Mouse (Mus musculus) cerebellum, adult 18-20 months (tissue): Measurements from ENCODE around the gene Fam69b.
A peak's percentile ranks its signal among the peaks of the same experiment; 100 is the strongest.

Experiments used
- DNase-seq, 2 experiments: peaks; one replicate each; pipeline ENCODE4 v3.0.0; 2021

The Fam69b gene

DNA sequence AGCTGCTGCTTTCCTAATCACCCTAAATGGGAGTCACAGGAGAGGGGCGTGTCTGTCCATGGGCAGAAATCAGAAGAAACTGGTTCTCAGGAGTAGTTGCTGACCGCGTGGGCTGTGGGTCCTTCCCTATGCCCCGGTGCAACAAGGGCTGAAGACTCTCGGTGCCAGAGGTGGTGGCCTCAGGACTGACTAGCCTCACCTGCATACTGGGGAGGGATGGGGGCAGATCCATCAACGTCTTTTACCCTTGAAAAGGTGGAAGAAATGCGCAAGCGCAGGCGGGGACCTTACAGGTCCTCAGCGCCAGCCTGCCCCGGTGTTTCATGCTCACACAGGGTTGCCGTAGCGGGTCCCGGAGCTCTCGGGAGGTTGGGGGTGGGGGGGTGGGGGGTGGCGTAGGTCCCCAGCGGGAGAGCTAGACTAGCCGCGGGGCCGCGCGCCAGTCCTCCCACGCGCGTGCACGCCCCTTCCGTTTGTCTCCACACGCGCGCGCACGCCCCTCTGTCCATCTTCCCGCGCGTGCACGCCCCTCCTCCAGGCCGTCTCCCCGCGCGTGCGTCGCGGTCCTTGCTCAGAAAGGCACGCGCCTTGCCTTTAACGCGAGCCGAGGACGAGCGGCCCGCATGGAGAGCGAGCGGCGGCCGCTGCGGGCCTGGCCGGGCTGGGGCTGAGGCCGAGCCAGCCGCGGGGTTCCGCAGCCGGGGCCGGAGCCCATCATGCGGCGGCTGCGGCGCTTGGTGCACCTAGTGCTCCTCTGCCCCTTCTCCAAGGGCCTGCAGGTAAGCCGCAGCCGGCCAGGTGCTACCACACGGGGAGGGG, at the start of gene Fam69b:
Gene Fam69b, plus strand, starts transcription at position 537 of the 819 bp plus-strand sequence.
- DNase-seq: peak; percentile 91 to 95

DNA sequence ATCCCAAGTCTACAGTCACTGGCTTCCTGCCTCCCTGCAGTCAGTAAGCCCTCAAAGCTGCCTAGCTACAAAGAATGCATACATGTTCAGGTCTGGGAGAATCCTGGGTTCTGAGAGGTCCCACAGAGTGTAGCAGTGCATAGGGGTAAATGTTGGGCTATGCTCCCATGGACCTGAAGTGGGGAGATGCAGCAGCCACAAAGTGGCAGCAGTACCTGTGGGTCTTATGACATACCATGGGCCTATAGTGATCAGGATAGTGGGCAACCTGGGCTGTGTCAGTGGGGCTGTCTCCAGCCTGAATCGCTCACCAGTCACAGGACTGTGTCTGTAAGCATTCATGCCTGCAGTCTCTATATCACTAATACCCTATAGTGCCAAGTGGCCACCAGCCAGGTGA, 48.5 kb upstream of the Fam69b start, which contains the start of gene Egfl7:
Gene Egfl7, plus strand, starts transcription at position 301 of the 400 bp plus-strand sequence.
- DNase-seq: no peak

DNA sequence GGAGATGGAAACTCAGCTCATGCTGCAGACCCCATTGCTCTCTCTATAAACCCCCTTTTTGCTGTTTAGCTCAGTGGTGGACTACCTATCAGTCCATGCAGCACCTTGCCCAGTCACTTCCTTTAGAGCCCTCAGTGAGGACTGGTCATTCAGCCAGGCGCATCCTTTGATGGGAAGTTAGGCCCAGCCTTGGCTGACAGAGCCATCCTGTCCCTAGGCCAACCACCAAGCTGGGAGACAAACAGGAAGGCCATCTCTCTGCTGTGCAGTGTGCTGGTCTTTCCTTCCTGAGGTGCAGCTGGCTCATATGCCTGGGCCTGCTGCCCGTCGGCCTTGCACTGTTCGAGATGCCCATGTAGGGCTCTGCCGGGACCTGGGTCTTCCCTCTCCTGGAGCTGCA, 47.5 kb upstream of the Fam69b start:
- no peak for DNase-seq

DNA sequence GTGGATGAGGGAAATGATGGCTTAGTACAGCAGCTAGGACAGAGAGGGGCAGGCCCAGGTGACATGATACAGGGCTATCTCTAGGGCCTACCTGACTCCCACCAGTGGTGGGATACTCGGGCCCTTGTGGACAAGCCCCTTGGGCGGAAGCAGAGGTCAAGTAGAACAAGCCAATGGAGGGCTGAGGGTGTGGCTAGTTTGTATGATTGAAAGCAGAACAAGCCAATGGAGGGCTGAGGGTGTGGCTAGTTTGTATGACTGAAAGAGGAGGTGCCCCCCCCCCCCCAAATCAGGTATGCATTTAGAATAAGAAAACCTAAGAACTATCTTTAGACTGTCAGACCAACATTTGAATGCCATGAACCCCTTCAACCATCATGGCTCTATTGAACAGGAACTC, 46.1 kb upstream of the Fam69b start:
- no peak for DNase-seq

DNA sequence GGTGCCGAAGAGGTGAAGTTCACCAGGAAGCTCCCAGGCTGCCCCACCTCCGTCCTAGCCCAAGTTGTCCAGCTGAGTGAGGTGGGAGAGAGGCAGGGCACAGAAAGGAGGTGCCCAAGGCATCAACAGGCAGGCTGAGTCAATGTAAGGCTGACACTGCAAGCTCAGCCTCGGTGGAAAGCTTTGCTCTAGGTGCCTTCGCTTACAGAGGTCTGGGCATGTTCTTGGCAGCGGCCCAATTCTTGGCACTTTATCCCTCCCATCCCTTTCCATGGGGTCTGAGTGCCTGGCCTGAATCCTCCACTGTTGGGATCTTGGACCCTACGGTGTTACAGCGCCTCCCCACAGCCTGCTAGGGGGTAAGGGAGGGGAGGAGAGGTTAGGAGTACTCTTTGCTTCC, 45.5 kb upstream of the Fam69b start:
- DNase-seq: no peak

DNA sequence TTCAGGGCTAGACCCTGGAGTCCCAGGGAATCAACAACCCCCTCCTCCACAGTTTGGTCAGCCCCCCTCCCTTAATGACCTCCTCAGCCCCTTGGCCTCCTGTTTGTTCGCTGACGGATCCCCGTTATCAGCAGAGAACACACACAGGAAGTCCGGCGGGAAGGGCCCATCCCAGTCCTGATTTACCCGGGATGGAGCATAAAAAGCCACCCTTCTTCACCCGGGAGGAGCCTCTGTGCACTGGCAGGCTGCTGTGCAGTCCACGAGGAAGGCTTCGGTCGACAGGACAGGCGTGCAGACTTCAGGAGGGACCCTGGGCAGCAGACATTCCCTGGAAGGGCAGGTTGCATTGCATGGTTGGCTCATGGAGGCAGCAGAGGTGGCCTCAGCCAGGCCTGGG, 44.6 kb upstream of the Fam69b start:
- DNase-seq: no peak

DNA sequence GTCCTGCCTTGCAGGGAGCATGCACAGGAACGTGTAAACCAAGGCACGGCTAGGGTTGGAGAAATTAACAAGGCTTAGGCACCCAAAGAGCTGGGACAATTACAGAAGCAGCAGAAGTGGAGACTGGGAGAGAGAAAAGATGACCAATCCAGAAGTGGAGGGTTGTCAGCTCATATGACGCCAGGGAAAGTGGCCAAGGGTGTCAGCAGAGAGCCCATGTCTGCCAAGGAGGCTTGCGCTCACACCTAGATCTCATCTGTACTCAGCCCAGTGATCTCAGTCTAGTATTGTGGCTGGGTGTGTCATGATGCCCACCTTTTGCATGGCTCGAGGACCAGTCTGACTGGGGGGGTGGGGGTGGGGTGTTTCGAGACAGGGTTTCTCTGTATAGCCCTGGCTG, 42.5 kb upstream of the Fam69b start:
- DNase-seq: peak in 1 of 2 experiments; percentile 13

DNA sequence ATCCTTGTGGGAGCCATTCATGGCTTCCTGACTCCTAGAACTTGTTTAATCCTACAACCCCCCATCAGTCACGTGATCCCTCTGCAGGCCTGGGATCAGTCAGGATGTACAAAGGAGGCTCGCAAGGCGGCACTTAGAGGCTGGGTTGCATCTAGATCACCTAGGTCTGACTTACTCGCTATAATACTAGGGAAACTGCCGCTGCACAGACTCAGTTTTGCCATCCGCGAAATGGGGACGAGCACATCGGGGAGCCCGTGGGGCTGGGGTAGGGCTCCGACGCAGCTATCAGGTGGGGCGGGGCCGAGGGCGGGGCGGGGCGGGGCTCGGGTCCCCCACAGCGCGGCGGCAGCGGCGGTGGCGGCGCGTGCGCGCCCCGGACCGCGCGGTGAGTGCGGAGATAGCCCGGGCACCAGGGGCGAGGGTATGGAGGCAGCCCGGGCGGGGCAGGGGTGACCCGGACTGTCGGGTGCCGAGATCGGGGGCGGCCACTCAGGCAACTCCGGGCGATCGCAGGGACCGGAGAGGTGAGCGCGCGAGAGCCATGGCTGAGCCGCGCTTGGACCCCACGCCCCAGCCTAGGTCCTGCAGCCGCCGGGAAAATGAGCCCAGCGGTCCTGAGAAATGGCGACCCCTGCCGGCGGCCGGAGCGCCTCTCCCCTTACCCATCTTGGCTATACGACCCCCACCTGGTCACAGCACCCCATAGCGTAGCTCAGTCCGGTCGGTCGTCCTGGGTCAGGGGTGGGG, 41.8 kb upstream of the Fam69b start, which contains the start of gene Gm20532:
Gene Gm20532, plus strand, starts transcription at position 346 of the 750 bp plus-strand sequence.
- peak; percentile 50 to 74 for DNase-seq

DNA sequence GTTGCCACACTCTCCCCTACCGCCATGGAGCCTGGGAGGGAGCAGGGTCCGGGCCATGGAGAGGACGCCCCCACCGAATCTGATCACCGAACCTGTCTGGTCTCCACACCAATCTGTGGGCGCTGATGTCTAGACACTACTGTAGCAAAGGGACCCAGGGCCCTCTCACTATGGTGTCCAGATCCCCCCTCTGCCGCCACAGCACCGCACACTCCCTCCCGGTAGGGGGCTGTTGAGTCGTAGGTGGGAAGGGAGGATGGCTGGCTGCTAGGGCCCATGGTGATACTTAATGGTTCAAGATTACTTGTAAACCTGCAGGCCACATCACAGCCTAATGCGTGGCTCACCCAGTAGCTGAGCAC, 41.2 kb upstream of the Fam69b start:
- DNase-seq: no peak

DNA sequence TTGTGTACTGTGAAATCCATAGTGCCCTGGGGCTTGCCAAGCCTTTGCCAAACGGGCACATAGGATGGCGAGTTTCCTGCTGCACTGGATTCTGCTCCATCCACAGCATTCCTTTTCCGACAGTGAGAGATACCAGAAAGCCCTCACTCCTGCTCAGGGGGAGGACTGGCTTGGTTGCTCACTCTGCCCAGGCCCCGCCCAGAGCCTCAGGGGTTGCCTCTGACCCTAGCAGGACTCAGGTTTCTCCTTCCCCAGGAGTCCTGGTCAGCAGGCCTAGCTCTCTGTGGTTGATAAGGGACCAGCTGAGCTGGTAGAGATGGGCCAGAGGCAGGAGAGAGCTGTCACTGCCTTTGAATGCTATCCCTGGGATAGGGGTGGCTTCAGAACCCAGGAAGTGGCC, 39.7 kb upstream of the Fam69b start:
- DNase-seq: no peak

DNA sequence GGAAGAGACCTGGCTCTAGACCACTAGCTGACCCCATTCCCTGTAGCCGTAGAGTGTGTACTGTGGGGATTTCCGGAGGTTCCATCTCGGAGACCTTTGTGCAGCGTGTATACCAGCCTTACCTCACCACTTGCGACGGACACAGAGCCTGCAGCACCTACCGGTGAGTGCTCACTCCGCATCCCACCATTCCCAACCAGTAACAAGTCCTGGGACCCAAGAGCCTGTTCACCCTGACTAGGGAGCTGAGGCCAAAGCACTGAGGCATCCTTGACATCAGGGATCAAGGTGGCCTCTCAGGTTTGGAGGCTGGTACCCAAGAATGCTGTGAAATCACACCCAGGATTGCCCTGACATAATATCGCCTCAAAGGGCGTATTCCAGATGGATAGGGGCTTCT, 39.0 kb upstream of the Fam69b start:
- no peak for DNase-seq

DNA sequence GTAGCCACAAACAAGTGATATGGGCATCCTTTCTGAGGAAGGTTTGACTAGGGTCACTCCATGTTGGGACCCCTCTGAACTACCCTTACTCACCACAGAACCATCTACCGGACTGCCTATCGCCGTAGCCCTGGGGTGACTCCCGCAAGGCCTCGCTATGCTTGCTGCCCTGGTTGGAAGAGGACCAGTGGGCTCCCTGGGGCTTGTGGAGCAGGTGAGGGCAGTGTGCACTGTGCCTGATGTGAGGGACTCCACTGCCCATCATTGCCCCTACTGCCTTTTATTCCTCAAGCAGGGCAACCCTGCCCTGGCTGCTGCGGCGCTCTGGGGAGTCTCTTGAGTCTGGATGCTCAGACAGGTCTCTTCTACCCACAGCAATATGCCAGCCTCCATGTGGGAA, 38.0 kb upstream of the Fam69b start:
- no peak for DNase-seq

DNA sequence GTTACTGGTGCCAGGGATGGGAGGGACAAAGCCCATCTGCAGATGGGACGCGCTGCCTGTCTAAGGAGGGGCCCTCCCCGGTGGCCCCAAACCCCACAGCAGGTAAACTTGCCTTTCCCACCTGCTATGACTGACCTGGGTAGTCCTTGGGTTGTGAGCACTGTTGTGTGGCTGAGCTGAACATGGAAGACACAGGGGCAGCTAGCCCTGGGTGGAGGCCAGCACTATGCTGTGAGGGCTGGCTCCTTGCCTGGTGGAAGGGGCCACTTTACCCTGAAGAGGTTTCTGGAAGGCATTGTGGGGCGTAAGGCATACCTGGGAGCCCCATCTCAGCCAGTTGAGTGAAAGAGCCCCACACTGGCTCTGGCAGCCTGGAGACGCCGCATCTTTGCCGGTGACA, 37.3 kb upstream of the Fam69b start:
- DNase-seq: no peak

DNA sequence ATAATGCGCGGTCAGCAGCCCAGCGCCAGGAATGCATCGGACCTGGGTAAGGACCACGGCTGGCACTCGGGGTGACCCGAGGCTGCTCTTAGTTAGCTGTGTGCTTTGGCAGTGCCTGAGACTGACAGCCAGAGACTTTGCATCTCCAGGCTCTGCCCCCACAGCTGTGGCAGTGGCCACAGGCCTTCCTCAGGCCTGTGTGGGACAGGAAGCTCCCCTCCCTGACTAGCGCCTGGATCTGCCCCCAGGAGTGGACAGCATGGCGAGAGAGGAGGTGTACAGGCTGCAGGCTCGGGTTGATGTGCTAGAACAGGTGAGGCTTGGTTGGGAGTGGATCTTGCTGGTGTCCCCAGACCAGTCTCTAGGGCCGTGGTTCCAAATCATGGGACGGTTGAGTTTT, 36.8 kb upstream of the Fam69b start:
- DNase-seq: no peak

DNA sequence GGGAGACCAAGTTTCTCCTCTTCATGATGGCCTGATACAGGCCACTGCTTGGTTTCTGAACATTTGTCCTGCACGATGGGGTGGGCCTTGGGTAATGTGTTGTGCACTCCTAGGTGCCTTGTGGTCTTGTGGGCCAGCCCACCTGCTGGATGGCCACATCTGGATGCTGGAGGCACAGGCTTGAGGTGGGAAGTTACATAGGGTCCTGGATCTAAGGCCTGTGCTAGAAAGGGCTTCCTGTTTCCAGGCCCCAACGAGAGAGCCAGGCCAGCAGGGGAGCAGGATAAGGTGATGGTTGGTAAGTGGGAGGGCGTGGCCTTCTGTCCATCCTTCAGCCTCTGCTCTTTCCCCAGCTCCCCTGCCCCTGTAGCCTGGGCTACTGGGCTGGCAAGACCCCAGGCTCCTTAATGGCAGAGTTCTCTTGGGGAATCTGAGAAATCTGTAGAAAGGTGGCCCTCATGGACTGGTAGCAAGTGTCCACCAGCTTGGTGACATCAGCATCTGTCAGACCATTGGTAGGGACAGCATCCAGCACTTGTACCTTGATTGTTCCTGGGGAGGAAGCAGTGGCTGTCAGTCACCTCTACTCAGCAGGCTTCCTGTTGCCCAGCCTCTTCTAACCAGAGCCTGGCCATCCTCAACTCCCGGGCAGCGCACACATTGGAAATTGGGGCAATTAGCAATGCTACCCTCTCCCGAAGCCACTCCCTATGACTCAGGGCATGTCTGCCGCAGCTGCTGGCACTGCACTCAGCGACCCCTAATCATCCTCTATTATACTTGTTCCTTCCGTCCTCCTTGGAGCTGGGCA, 34.8 kb upstream of the Fam69b start:
- no peak for DNase-seq

DNA sequence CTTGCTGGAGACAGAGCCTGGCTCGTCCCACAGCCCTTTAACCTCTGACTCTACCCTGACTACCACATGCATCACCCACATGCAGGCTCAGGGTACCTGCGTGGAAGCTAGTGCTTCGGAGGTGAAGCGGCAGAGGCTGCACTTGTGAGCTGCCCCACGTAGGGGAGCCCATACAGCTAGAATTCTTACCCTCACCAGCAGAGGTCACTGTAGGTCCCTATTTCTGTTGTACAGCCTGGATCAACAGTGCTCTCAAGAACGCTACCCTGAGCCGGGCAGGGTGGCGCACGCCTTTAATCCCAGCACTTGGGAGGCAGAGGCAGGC, 34.3 kb upstream of the Fam69b start:
- peak; percentile 23 to 28 for DNase-seq

DNA sequence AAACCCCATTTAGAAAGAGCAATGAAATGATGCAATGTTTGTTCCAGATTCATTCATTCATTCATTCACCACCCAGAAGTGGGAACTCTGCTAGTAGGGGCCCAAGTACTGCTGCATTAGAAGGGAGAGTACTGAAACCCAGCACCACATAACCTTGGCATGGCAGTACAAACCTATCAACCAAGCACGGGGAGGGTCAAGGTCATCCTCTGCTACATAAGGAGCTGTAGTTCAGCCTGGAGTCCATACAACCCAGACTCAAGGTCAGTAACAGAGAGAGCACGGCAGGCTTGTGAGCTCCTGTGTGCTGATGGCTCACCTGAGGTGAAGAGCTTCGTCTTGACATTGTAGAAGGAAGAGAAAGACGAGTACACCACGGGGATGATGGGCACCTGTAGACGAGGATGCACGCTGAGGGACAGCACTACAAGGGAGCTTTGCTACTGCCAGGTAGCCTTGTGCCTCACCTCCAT, 33.8 kb upstream of the Fam69b start:
- DNase-seq: no peak

DNA sequence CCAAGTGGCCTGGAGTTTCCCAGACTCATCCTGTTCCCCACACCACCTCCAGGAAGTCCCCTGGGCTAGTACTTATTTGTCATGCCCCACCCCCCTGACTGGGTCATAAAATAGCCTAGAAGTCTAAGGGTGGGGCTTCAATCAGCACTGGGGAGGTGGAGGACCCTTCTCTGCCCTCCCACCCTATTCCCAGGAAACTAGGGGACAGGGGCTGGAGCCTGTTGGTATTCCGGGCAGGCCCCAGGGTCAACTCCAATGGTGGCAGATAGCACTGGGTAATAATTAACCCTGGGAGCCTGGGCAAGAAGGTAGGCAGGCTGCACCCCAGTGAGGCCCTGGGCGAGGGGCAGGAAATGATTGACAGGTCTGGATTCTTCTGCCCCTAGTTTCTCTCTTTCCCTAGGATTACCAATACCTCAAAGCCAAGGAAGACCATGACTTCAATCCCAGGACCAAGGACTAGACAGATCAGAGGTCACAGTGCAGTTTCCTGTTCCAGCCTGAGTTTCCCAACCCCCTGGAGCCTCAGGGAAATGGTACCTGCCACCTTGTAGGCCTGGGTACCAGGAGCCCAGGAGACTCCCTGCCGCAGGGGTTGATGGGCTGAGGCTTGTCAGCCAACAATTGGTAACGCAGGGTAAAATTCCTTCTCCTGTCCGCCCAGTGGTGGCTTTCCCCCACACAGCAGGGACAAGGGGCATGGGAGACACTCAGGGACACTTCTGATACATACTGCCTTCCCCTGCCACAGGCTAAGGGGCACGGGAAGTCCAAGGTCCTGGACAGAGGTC, 33.1 kb upstream of the Fam69b start:
- DNase-seq: no peak

DNA sequence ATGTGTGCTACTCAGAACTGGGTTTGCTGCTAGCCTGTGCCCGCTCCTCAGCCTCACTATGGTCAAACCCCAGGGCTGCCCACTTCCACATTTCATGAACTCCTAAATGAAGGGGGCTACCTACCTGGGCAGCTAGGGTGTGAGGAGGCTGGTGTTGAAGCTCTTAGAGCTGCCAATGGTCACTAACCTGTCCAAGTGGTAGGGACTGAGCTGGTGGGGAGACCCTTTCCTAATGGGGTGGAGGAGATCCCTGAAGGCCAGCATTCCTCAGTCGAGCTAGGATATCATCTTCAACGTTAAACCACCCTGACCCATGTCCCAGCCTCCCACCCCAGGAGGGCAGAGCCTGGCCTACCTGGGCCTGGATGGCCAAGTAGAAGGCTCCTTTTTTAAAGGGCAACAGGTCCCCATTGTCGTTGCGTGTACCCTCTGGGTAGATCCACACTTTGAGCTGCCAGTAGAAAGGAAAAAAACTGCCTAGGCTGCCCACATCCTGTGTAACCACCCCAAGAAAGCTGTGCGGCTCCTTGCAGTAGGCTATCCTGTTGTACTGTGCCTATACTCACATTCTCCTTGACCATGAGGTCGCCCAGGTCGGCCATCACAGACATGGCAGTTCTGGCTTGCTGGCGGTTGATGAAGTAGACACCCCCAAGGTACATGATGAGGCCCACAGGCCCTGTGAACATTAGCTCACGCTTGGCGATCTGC, 32.4 kb upstream of the Fam69b start:
- no peak for DNase-seq

DNA sequence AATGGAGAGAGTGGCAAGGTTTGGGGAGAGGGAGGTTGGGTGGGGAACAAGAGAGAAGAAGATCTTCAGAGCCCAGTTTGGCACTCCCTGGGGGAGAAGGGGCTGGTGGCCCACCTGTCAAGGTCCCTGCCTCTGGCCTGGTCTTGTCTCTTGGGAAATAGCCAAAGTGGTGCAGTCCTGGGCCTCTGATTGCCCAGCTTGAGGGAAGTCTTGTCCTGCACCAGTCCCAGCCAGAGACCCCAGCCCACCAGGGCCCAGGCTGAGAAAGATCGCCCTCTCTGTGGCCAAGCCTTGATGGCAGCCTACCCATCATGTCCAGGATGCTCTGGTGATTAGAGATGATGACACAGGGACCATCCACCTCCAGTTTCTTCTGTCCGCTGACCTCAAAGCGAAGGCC, 31.4 kb upstream of the Fam69b start:
- no peak for DNase-seq

DNA sequence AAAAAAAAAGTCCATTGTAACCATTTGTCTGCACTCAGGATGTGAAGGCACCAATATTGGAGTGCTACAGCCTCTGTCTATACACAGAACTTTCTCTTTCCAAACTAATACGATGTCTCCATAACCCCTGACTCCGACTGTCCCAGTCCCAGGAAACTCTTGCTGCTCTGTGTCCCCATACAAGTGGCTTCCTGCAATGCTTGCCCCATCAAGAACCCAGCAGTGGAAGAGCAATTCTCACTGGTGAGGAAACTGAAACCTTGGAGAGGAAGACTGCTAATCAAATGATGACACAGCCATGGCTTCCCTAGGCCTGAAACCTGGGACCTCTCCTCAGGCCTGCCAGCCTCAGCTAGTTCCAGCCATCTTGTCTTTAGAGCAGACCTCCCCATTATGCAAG, 30.4 kb upstream of the Fam69b start:
- no peak for DNase-seq

DNA sequence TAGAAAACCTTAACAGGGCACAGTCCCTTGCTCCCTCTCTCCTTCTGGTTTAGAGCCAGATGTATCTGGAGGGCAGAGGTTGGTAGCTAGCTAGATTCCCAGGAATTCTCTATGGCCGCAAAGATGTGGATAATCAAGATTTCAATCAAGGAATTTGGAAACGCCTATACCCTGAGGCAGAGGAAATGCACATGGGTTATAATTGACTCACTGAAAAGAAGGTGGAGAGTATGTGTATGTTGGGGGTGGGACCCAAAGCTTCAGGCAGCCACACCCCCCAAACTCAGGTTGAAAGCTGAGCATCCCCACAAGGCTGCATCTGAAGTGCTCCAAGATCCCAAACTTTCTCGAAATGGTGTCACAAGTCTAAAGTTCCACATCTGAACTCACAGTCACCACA, 29.8 kb upstream of the Fam69b start:
- no peak for DNase-seq
